Mouse (Mus musculus) C2C12 (cell line): ENCODE data around the gene Plcb4. TPM values are rescaled to one million over a fixed set of nuclear protein-coding genes. Genes with fewer than 3 reads are reported as not detected.

Source experiments
- H3K27me3 ChIP-seq: one replicate; pipeline ENCODE4 v1.6.1; 2011; ENCODE audit not compliant: control insufficient read depth, insufficient read depth, insufficient read length
- H3K36me3 ChIP-seq: one replicate; pipeline ENCODE4 v1.6.1; 2011; ENCODE audit not compliant: control insufficient read depth, insufficient read depth
- H3K4me3 ChIP-seq: one replicate; pipeline ENCODE4 v1.5.1; 2011; ENCODE audit warnings: mild to moderate bottlenecking, control low read depth; ENCODE audit not compliant: poor library complexity, insufficient read depth, severe bottlenecking
- H3K79me2 ChIP-seq: one replicate; pipeline ENCODE4 v1.6.1; 2011; ENCODE audit not compliant: control insufficient read depth, insufficient read depth
- H3K79me3 ChIP-seq: one replicate; pipeline ENCODE4 v1.6.1; 2011; ENCODE audit warnings: low read depth, control low read depth
- H3ac ChIP-seq: one replicate; pipeline ENCODE3; 2011; ENCODE audit warnings: low read depth; ENCODE audit not compliant: control insufficient read depth, insufficient read length
- CEBPB ChIP-seq: IDR thresholded peaks from one replicate; pipeline ENCODE4 v1.6.1; 2011; ENCODE audit warnings: low read depth, mild to moderate bottlenecking, control low read depth, moderate library complexity
- CTCF ChIP-seq: IDR thresholded peaks from one replicate; pipeline ENCODE4 v1.5.1; 2011; ENCODE audit not compliant: control insufficient read depth, insufficient read depth, insufficient read length
- FOSL1 ChIP-seq: IDR thresholded peaks from one replicate; pipeline ENCODE4 v1.8.0; 2011; ENCODE audit warnings: mild to moderate bottlenecking, low read length; ENCODE audit not compliant: poor library complexity, insufficient read depth, severe bottlenecking
- MAX ChIP-seq: IDR thresholded peaks from one replicate; pipeline ENCODE4 v1.6.1; 2011; ENCODE audit warnings: mild to moderate bottlenecking, control low read depth
- MYOD1 ChIP-seq: IDR thresholded peaks from one replicate; pipeline ENCODE4 v1.6.1; 2011; ENCODE audit warnings: low read depth; ENCODE audit not compliant: control insufficient read depth, insufficient read length
- MYOG ChIP-seq: IDR thresholded peaks from one replicate; pipeline ENCODE4 v1.6.1; 2011; ENCODE audit not compliant: control insufficient read depth, insufficient read length; ENCODE audit errors: extremely low read depth
- USF1 ChIP-seq: IDR thresholded peaks from one replicate; pipeline ENCODE4 v1.6.1; 2011; ENCODE audit warnings: low read depth, mild to moderate bottlenecking, control low read depth, moderate library complexity
- polyA plus RNA-seq: library from polyadenylated mRNA; unstranded; fragments of >200 nt; fragmentation: generic; extraction: Trizol; gene quantifications from one replicate; pipeline ENCODE4 v1.2.1, GENCODE M21; 2012; ENCODE audit warnings: missing spikeins

The Plcb4 gene
- polyA plus RNA-seq, 1 experiment, result 3.0 TPM

DNA sequence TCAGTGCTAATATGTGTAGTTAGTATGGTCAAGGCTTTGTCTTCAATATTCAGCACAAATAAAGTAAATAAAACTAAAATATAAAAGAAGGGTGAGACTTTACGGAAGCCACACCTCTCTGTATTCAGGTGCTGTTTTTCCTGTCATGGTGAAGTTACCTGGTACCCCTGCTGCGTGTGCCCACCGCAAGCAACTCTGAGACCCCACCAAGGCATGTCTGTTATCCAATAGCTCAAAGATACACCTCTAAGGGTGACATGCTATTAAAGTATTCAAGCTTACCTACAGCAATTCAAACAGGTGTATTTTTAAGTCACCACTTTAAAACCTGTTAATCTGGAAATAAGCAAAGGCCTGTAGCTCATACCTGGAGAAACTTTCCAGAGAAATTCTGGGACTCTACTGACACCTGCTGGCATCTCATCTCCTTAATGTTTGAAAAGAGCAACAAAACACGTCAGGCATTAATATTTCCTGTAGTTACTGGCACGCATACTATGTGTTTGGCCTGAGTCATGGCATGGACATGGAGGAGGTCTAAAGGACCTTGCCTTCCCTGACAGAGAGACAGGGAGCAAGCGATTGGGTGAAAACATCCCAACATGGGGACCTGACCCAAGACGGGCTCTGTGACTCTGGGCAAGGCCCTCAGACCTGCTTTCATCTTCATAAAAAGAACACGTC, 268.0 kb downstream of the Plcb4 start:
- H3K4me3 ChIP-seq, result no peak overlapping the region
- H3ac ChIP-seq, result no peak overlapping the region
- H3K79me3 ChIP-seq, result no peaks in the 10 kb centered on the region
- TF ChIP-seq CEBPB (no peak), MYOG (no peak), USF1 (no peak), CTCF (no peak), FOSL1 (no peak), MYOD1 (no peak), MAX (no peak)
- no peaks in the 10 kb centered on the region for H3K79me2 ChIP-seq
- no peaks in the 10 kb centered on the region for H3K36me3 ChIP-seq
- no peaks in the 10 kb centered on the region for H3K27me3 ChIP-seq

DNA sequence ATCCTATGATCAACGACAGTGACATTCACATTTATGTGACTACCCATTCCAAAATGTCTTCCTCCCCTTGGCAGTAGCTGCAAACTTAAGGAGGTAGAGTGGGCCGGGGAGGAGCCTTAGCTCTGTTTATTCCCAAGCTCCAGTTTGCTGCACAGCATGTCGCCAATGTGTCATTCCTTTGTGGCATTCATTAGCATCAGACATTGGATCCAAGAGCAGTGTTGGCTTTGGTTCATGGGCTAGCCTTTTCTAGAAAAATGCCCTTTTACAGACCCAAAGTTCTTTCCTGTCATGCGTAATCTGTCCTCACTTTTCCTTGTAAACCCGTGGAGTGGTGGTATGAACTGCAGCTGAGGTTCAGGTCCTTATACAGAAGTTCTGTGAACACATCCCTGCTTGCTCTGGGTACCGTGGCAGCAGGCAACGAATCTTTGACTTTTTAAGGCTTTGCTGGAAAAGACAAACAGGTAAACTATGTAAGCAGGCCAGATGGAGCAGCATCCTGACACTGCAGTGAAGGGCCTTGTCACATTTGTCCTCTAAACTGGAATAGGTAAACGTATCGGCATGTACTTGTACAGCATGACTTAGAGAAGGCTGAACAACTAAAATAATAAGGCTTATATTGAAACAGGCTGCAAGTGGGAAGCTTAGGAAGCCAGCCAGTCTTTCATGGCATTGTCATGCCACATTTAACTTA, 270.4 kb downstream of the Plcb4 start:
- Histone ChIP-seq H3K36me3 (no peaks in the 10 kb centered on the region), H3K79me2 (no peaks in the 10 kb centered on the region), H3K27me3 (no peaks in the 10 kb centered on the region), H3ac (no peak overlapping the region), H3K79me3 (no peaks in the 10 kb centered on the region), H3K4me3 (no peak overlapping the region)
- TF ChIP-seq CTCF (no peak), CEBPB (no peak), MYOD1 (no peak), MYOG (no peak), MAX (no peak), FOSL1 (no peak), USF1 (no peak)

DNA sequence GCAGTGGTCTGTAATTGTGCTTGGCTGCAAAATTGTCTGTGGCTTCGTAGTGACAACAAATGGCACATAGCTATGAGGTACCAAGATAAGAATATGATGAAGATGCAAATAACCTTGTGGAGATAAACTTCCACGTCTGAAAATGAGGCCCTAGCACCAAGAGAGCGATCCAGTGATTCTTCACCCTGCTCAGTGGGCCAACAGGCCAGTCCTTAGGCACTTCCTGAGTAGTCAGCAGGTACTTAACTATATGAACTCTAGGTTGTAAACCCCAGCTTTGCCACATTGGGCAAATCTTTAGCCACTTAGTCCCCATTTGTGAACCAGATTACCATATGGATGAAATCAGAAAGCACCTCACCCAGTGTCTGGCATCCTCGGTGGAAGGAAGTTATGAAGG, 271.9 kb downstream of the Plcb4 start:
- Histone ChIP-seq H3K27me3 (no peaks in the 10 kb centered on the region), H3K79me2 (no peaks in the 10 kb centered on the region), H3K4me3 (no peak overlapping the region), H3K79me3 (no peaks in the 10 kb centered on the region), H3ac (no peak overlapping the region), H3K36me3 (no peaks in the 10 kb centered on the region)
- TF ChIP-seq MYOD1 (no peak), MYOG (no peak), FOSL1 (no peak), MAX (no peak), CEBPB (no peak), CTCF (no peak), USF1 (no peak)

DNA sequence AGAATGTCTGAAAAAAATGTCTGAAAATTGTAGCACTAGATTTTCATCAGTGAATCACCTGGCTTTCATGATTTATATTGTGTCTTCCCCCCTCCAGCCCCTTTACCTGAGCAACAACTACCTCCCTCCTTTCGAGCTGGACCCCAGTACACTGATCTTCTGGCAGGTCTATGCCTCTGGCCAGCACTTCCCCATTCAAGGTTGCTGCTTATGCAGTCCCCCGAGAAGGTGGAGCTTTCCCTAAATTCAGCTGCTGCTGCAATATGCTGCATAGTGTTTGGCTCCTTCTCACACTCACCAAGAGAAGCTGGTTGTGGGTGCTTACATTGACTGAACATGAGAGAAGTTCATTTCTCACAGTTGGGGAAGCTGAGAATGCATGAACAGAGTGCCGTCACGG, 273.8 kb downstream of the Plcb4 start:
- Histone ChIP-seq H3K79me2 (no peaks in the 10 kb centered on the region), H3K4me3 (no peak overlapping the region), H3ac (no peak overlapping the region), H3K36me3 (no peaks in the 10 kb centered on the region), H3K79me3 (no peaks in the 10 kb centered on the region), H3K27me3 (no peaks in the 10 kb centered on the region)
- TF ChIP-seq CTCF (no peak), FOSL1 (no peak), USF1 (no peak), MYOG (no peak), MYOD1 (no peak), MAX (no peak), CEBPB (no peak)

DNA sequence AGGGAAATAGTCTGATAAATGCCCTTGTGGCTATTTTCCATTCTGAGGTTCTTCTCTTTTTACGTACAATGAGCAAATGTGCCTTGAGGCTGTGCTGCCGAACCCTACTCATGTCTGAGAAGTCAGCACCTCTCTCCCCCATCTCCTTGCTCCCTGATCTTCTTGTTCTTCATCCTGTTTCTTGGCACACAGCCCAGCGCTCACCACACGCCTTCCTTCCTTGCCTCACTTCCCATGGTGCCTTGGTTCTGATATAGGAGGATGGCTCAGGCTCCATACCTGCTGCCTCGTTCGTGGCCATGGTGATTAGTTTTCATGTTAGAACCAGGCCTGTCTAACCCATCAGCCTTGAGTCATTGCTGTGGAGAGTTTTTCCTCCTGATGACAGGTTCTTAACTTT, 277.6 kb downstream of the Plcb4 start:
- no peaks in the 10 kb centered on the region for H3K79me2 ChIP-seq
- TF ChIP-seq CEBPB (no peak), CTCF (no peak), MYOG (no peak), USF1 (no peak), MYOD1 (no peak)
- no peaks in the 10 kb centered on the region for H3K27me3 ChIP-seq
- no peak overlapping the region for H3K4me3 ChIP-seq
- H3K79me3 ChIP-seq, result no peaks in the 10 kb centered on the region
- no peaks in the 10 kb centered on the region for H3K36me3 ChIP-seq
- H3ac ChIP-seq, result no peak overlapping the region

DNA sequence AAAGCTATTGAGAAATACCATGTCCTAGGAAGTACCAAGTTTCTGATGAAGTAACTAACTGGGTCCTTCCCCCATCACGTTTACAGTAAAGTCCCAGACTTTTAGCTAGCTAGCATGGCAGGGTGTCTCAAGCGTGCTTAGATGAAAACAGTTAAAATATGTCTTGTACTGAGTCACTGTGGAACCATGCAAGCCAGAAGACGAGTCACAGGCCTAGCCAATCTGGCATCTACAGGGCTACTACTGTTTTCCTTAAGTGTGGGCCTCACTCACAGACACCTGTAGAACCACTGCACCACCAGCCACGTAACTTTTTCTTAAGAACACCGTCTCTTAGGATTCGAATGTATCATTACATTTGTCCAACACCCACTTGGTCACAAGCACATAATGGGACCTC, 278.8 kb downstream of the Plcb4 start:
- Histone ChIP-seq H3K79me2 (no peaks in the 10 kb centered on the region), H3K4me3 (no peak overlapping the region), H3ac (no peak overlapping the region), H3K27me3 (no peaks in the 10 kb centered on the region), H3K36me3 (no peaks in the 10 kb centered on the region), H3K79me3 (no peaks in the 10 kb centered on the region)
- no peak for TF ChIP-seq MYOG
- no peak for TF ChIP-seq CEBPB
- TF ChIP-seq CTCF, result no peak
